Mouse (Mus musculus): ENCODE data around the gene Apol9a. TPM values are rescaled to one million over a fixed set of nuclear protein-coding genes. Genes with fewer than 3 reads are reported as not detected.
"Not testable (repeated sequence)": the region's sequence is repeated elsewhere in the genome, so short reads cannot be mapped to it uniquely, and the experiment has no call there.

Gene Apol9a
- polyA plus RNA-seq, 1 experiment from 2014 or later: 0.34 TPM

DNA sequence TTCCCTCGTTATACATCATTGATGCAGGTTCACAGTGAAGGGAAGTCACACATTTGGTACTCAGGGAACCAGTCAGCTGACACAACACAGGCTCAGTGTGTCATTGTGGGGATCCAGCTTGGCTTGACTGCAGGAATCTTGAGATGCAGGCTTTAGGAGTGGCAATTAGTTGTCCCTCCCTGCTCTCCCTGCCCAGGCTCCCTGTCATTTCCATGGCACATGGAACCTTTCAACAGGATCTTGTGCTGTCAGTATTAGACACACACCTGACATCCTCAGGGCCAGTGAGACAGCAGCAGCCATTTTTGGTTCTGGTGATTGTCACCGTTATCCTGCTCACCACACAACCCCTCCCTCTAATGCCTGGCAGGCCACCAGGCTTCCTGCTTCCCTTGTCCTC is 4.7 kb upstream of the Apol9a start:
- not testable (repeated sequence) for H3K4me2 ChIP-seq (ENCODE audit: low read depth, low read length); ATAC-seq; H3K27ac ChIP-seq (ENCODE audit: low read depth); H3K36me3 ChIP-seq (replicated peaks; ENCODE audit: insufficient read depth, low read length); DNase-seq; H3K9ac ChIP-seq (replicated peaks); H3K4me1 ChIP-seq (ENCODE audit: insufficient read depth); H3K27me3 ChIP-seq (ENCODE audit: insufficient read depth, low read length); H3K4me3 ChIP-seq (ENCODE audit: low read depth, low read length); H3K9me3 ChIP-seq (ENCODE audit: low read length)
- WGBS (ENCODE audit: insufficient replicate concordance): 41% methylated on average over 2 of the region's 2 CpGs

DNA sequence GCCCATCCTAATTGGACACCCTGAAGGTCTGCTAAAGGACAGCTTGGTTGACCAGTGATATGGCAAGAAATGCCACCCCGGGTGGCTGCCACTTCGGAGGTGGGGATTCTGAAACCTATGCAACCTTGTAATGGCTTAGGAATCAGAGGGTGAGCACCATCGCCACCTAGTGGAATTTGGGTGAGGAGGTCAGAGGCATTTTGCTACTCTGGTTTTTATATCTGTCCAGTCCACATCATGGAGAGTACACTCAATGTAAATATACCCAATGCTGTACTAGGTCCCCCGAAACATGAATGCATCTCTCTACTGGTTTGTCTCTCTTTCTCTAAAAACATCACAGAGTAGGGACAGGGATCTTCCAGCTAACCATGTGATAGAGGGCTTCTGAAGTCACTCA is 1.8 kb upstream of the Apol9a start:
- H3K4me2 ChIP-seq (ENCODE audit: low read depth, low read length); ATAC-seq; H3K4me1 ChIP-seq (ENCODE audit: insufficient read depth); H3K4me3 ChIP-seq (ENCODE audit: low read depth, low read length); H3K27me3 ChIP-seq (ENCODE audit: insufficient read depth, low read length); DNase-seq; H3K9ac ChIP-seq (replicated peaks); H3K9me3 ChIP-seq (ENCODE audit: low read length); H3K36me3 ChIP-seq (replicated peaks; ENCODE audit: insufficient read depth, low read length); H3K27ac ChIP-seq (ENCODE audit: low read depth): not testable (repeated sequence)
- WGBS (ENCODE audit: insufficient replicate concordance): 24% methylated on average over 3 of the region's 4 CpGs
- peak; percentile 48 for TF ChIP-seq CTCF (IDR thresholded peaks at IDR 0.05; ENCODE audit: low read depth)

DNA sequence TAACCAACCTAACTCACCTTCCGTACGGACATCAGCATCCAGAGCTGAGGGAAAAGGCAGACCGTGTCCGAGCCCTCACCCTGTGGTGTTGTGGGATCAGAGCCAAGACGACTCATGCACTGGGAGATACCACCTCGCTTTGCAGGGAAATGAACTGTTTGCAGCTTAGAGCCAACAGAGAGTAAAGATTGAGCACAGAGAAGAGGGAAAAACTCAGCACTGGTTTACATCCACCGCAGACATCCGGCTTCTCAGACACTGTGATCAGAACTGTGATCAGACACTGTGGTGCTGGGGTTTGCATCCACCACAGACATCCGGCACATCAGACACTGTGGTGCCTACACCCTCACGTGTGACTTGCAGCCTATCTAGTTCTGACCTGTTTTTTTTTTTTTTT is 4.6 kb downstream of the Apol9a start:
- not testable (repeated sequence) for H3K4me2 ChIP-seq (ENCODE audit: low read depth, low read length); H3K9ac ChIP-seq (replicated peaks); ATAC-seq; H3K4me3 ChIP-seq (ENCODE audit: low read depth, low read length); H3K27ac ChIP-seq (ENCODE audit: low read depth); H3K36me3 ChIP-seq (replicated peaks; ENCODE audit: insufficient read depth, low read length); DNase-seq; H3K9me3 ChIP-seq (ENCODE audit: low read length); H3K4me1 ChIP-seq (ENCODE audit: insufficient read depth); H3K27me3 ChIP-seq (ENCODE audit: insufficient read depth, low read length)
- WGBS (ENCODE audit: insufficient replicate concordance): 61% methylated on average over 8 of the region's 10 CpGs

DNA sequence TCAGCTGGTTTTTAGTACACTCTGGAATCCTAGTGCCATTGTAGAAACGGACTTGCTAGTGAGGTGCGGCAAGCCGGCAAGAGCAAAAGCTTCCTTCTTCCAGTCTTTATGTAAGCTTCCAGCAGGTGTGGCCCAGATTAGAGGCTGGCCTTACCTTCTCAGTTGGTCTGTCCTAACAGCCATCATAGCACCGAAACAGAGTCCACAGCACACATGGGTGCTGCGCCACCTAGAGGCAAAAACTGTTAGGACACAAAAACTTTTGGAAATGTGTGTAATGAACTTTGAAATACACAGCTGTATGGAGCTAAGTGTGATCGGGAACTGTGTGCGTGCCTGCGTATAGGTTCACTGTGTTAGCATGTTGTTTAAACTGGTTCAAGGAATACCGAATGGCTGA is 11.9 kb downstream of the Apol9a start, which contains the start of gene Apol7a:
Apol7a (minus strand) TSS at position 84 of the 400 bp plus-strand sequence.
- H3K27me3 ChIP-seq (ENCODE audit: insufficient read depth, low read length); H3K9ac ChIP-seq (replicated peaks); H3K4me1 ChIP-seq (ENCODE audit: insufficient read depth); H3K4me3 ChIP-seq (ENCODE audit: low read depth, low read length); H3K9me3 ChIP-seq (ENCODE audit: low read length); H3K36me3 ChIP-seq (replicated peaks; ENCODE audit: insufficient read depth, low read length): not testable (repeated sequence)
- Histone ChIP-seq H3K27ac (ENCODE audit: low read depth) (peak within 1 kb of the TSS; percentile 69), H3K4me2 (ENCODE audit: low read depth, low read length) (peak within 1 kb of the TSS; percentile 30; the same call in 1 of the 2 replicates)
- peak; percentile 72 for TF ChIP-seq CTCF (IDR thresholded peaks at IDR 0.05; ENCODE audit: low read depth)
- ATAC-seq (peak; percentile 59), DNase-seq (peak; percentile 64)
- 52% methylated on average over 9 of the region's 9 CpGs for WGBS (ENCODE audit: insufficient replicate concordance)

DNA sequence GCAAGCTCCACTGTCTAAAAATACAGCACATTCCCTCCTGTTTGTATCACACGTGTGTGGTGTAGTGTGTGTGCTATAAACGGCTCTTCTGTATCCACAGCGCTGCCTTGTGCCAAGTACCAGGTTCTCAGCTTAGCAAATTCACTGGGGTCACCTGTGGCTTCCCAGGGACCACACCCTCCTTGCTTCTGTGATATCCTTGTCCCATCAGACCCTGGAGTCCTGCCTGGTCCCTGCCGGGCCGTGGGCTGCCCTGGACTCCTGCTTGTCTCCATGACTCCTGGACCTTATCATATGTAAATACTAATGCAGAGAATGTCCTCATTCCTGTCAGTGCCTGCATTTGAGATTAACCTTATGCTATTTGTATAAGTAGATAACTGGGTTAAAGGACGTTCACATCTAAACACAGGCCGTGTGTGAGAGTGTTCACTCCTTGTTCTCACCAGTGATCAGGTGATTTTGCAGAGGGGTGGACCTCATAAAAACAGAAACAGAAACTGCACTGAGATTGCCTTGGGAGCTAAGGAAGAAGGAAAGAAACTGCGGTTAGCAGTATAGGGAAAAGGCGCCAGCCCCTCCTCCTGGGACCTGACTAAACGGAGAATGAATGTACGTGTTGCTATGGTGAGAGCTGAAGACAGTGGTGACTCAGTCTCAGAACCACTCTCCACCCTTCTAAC is 13.3 kb downstream of the Apol9a start:
- H3K9ac ChIP-seq (replicated peaks); H3K27me3 ChIP-seq (ENCODE audit: insufficient read depth, low read length); H3K36me3 ChIP-seq (replicated peaks; ENCODE audit: insufficient read depth, low read length); H3K4me3 ChIP-seq (ENCODE audit: low read depth, low read length); H3K4me1 ChIP-seq (ENCODE audit: insufficient read depth); DNase-seq; H3K9me3 ChIP-seq (ENCODE audit: low read length): not testable (repeated sequence)
- peak overlapping the region; percentile 23; the same call in 1 of the 2 replicates for H3K4me2 ChIP-seq (ENCODE audit: low read depth, low read length)
- ATAC-seq: peak; percentile 80
- peak overlapping the region; percentile 69 for H3K27ac ChIP-seq (ENCODE audit: low read depth)
- WGBS (ENCODE audit: insufficient replicate concordance): 51% methylated on average over 11 of the region's 11 CpGs

DNA sequence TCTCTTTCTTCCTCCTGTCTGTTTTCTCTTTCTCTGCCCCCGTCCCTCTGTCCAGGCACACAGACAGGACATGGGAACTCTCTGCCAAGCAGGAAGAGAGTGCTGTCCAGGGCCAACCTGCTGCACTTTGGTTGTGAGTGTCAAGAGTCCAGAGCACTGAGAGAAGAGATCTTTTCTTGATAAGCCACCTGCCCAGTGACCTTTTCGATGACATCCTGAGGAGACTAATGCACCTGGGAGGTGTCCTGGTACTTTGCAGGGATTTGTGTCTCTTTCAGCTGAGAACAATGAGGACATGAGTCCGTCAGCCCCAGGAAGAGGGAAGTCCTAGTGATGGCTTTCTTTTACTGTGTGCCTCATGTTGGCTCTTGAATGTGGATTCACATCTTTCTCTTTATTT is 17.1 kb downstream of the Apol9a start:
- H3K27ac ChIP-seq (ENCODE audit: low read depth); H3K4me3 ChIP-seq (ENCODE audit: low read depth, low read length); DNase-seq: not testable (repeated sequence)

DNA sequence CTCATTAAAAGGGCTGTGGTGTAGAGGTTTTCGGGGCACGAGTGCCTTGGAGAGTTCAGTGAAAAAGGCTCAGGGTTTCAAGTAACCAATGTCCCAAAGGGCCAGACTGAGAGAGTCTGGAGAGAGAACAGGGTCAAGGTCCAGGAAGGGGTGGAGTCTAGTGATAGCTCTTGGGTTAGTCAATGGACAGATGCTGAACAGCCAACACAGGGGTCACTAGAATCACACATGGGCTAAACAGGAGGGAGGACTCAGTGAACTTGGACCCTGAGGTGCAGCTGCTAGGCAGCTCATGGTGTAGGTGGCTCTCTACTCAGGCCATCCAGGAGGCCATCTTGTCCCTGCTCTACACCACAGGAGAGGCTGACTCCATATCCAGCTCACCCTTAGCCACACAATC is 23.5 kb downstream of the Apol9a start:
- no peaks in the 10 kb centered on the region for H3K36me3 ChIP-seq (replicated peaks; ENCODE audit: insufficient read depth, low read length)
- H3K4me1 ChIP-seq (ENCODE audit: insufficient read depth): peaks cover 5% of the 10 kb centered on the region; the same call in 1 of the 2 replicates
- no peaks in the 10 kb centered on the region for H3K27me3 ChIP-seq (ENCODE audit: insufficient read depth, low read length)
- H3K27ac ChIP-seq (ENCODE audit: low read depth): no peak overlapping the region
- no peaks in the 10 kb centered on the region for H3K9me3 ChIP-seq (ENCODE audit: low read length)
- H3K4me3 ChIP-seq (ENCODE audit: low read depth, low read length): no peak overlapping the region
- DNase-seq (no peak), ATAC-seq (peak; percentile 61)
- WGBS (ENCODE audit: insufficient replicate concordance): 70% methylated on average over 2 of the region's 2 CpGs
- H3K9ac ChIP-seq (replicated peaks): no peak overlapping the region
- TF ChIP-seq EP300 (IDR thresholded peaks at IDR 0.05; ENCODE audit: low read depth) (no peak), CTCF (IDR thresholded peaks at IDR 0.05; ENCODE audit: low read depth) (no peak)
- H3K4me2 ChIP-seq (ENCODE audit: low read depth, low read length): no peak overlapping the region

More for the DNA sequence above, 17.1 kb downstream of the Apol9a start:
- ATAC-seq: peak; percentile 19; the same call in 1 of the 2 replicates
- H3K9me3 ChIP-seq (ENCODE audit: low read length); H3K27me3 ChIP-seq (ENCODE audit: insufficient read depth, low read length); H3K9ac ChIP-seq (replicated peaks); H3K36me3 ChIP-seq (replicated peaks; ENCODE audit: insufficient read depth, low read length); H3K4me2 ChIP-seq (ENCODE audit: low read depth, low read length); H3K4me1 ChIP-seq (ENCODE audit: insufficient read depth): not testable (repeated sequence)
- WGBS (ENCODE audit: insufficient replicate concordance): 46% methylated on average over 3 of the region's 3 CpGs

Measured in liver, postnatal 0 days (tissue).